Mouse (Mus musculus): ENCODE results near the gene Rpl36a-ps1. TPM values are rescaled to one million over a fixed set of nuclear protein-coding genes. Genes with fewer than 3 reads are reported as not detected.

Rpl36a-ps1 gene
- polyA plus RNA-seq, 1 experiment from 2014 or later, result 2.0 TPM

GRCm38 (mm10) chr14:99029987-99030386 lies 35.9 kb upstream of the Rpl36a-ps1 start:
- Histone ChIP-seq H3K27me3 (replicated peaks; ENCODE audit: control insufficient read depth, insufficient read depth, low read length) (no peaks in the 10 kb centered on the region), H3K9ac (ENCODE audit: low read length) (no peak overlapping the region), H3K27ac (ENCODE audit: low read depth, low read length) (no peak overlapping the region), H3K4me3 (ENCODE audit: low read depth, low read length) (no peak overlapping the region), H3K4me1 (ENCODE audit: control insufficient read depth, insufficient read depth, low read length) (no peaks in the 10 kb centered on the region), H3K4me2 (ENCODE audit: low read length) (no peak overlapping the region), H3K9me3 (replicated peaks; ENCODE audit: control insufficient read depth, low read length) (0 out of 2 replicates have a peak, but pooled peaks cover 3% of the 10 kb centered on the region), H3K36me3 (ENCODE audit: control insufficient read depth, insufficient read depth, low read length) (peaks cover 12% of the 10 kb centered on the region)
- DNase-seq (ENCODE audit: low spot score) (no peak), ATAC-seq (no peak)
- 88% methylated on average over 5 of the region's 5 CpGs for WGBS

- no peaks in the 10 kb centered on the region for H3K27me3 ChIP-seq (replicated peaks; ENCODE audit: control insufficient read depth, insufficient read depth, low read length)
- H3K4me3 ChIP-seq (ENCODE audit: low read depth, low read length), result peak overlapping the region; percentile 19; the same call in 1 of the 2 replicates
- no peaks in the 10 kb centered on the region for H3K4me1 ChIP-seq (ENCODE audit: control insufficient read depth, insufficient read depth, low read length)
- peak; percentile 60 for ATAC-seq
- 0 out of 2 replicates have a peak, but pooled peaks cover 3% of the 10 kb centered on the region for H3K9me3 ChIP-seq (replicated peaks; ENCODE audit: control insufficient read depth, low read length)
- no peak overlapping the region for H3K27ac ChIP-seq (ENCODE audit: low read depth, low read length)
- 50% methylated on average over 12 of the region's 12 CpGs for WGBS
- H3K36me3 ChIP-seq (ENCODE audit: control insufficient read depth, insufficient read depth, low read length), result no peaks in the 10 kb centered on the region
- peak overlapping the region; percentile 42 for H3K4me2 ChIP-seq (ENCODE audit: low read length)
- peak; percentile 83 for DNase-seq (ENCODE audit: low spot score)
- 0 out of 2 replicates have a peak overlapping the region, but pooled peaks have one; percentile 32 for H3K9ac ChIP-seq (ENCODE audit: low read length)
These were observed 28.4 kb upstream of the Rpl36a-ps1 start for GRCm38 (mm10) chr14:99022346-99023086.

- ATAC-seq (no peak), DNase-seq (ENCODE audit: low spot score) (no peak)
- Histone ChIP-seq H3K27me3 (replicated peaks; ENCODE audit: control insufficient read depth, insufficient read depth, low read length) (no peaks in the 10 kb centered on the region), H3K9ac (ENCODE audit: low read length) (no peak overlapping the region), H3K9me3 (replicated peaks; ENCODE audit: control insufficient read depth, low read length) (no peaks in the 10 kb centered on the region), H3K4me3 (ENCODE audit: low read depth, low read length) (no peak overlapping the region), H3K27ac (ENCODE audit: low read depth, low read length) (no peak overlapping the region), H3K36me3 (ENCODE audit: control insufficient read depth, insufficient read depth, low read length) (no peaks in the 10 kb centered on the region), H3K4me2 (ENCODE audit: low read length) (no peak overlapping the region), H3K4me1 (ENCODE audit: control insufficient read depth, insufficient read depth, low read length) (no peaks in the 10 kb centered on the region)
- WGBS, result 57% methylated on average over 10 of the region's 10 CpGs
These were observed 25.2 kb upstream of the Rpl36a-ps1 start for GRCm38 (mm10) chr14:99019136-99019808.

DNA sequence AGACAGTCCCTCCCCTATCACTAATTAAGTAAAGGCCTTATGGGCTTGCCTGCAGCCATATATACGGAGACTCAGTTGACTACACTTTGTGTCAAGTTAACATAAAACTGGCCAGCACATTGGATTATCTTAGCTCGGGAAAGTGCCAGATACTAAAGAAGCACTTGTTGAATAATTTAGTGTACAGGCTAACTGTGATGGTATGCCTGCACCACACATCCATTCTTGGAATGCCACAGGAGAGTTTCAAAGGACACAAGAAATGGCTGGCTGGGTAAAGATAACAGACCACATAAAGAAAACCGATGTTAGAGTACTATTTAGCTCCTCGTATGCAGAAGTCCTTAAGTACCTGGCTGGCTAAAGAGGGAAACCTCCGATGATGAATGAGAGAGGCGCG lies 24.6 kb upstream of the Rpl36a-ps1 start:
- no peak overlapping the region for H3K9ac ChIP-seq (ENCODE audit: low read length)
- H3K27ac ChIP-seq (ENCODE audit: low read depth, low read length), result no peak overlapping the region
- no peak for ATAC-seq
- H3K4me2 ChIP-seq (ENCODE audit: low read length), result no peak overlapping the region
- no peak overlapping the region for H3K4me3 ChIP-seq (ENCODE audit: low read depth, low read length)
- DNase-seq (ENCODE audit: low spot score), result no peak
- no peaks in the 10 kb centered on the region for H3K9me3 ChIP-seq (replicated peaks; ENCODE audit: control insufficient read depth, low read length)
- no peaks in the 10 kb centered on the region for H3K4me1 ChIP-seq (ENCODE audit: control insufficient read depth, insufficient read depth, low read length)
- H3K27me3 ChIP-seq (replicated peaks; ENCODE audit: control insufficient read depth, insufficient read depth, low read length), result no peaks in the 10 kb centered on the region
- WGBS, result 77% methylated on average over 7 of the region's 7 CpGs
- H3K36me3 ChIP-seq (ENCODE audit: control insufficient read depth, insufficient read depth, low read length), result no peaks in the 10 kb centered on the region

- no peak overlapping the region for H3K9ac ChIP-seq (ENCODE audit: low read length)
- ATAC-seq (no peak), DNase-seq (ENCODE audit: low spot score) (no peak)
- H3K4me2 ChIP-seq (ENCODE audit: low read length), result no peak overlapping the region
- no peaks in the 10 kb centered on the region for H3K9me3 ChIP-seq (replicated peaks; ENCODE audit: control insufficient read depth, low read length)
- 66% methylated on average over 2 of the region's 2 CpGs for WGBS
- H3K4me1 ChIP-seq (ENCODE audit: control insufficient read depth, insufficient read depth, low read length), result no peaks in the 10 kb centered on the region
- no peak overlapping the region for H3K4me3 ChIP-seq (ENCODE audit: low read depth, low read length)
- H3K27me3 ChIP-seq (replicated peaks; ENCODE audit: control insufficient read depth, insufficient read depth, low read length), result no peaks in the 10 kb centered on the region
- H3K27ac ChIP-seq (ENCODE audit: low read depth, low read length), result no peak overlapping the region
- H3K36me3 ChIP-seq (ENCODE audit: control insufficient read depth, insufficient read depth, low read length), result no peaks in the 10 kb centered on the region
These were observed 16.8 kb upstream of the Rpl36a-ps1 start for GRCm38 (mm10) chr14:99010920-99011313.

DNA sequence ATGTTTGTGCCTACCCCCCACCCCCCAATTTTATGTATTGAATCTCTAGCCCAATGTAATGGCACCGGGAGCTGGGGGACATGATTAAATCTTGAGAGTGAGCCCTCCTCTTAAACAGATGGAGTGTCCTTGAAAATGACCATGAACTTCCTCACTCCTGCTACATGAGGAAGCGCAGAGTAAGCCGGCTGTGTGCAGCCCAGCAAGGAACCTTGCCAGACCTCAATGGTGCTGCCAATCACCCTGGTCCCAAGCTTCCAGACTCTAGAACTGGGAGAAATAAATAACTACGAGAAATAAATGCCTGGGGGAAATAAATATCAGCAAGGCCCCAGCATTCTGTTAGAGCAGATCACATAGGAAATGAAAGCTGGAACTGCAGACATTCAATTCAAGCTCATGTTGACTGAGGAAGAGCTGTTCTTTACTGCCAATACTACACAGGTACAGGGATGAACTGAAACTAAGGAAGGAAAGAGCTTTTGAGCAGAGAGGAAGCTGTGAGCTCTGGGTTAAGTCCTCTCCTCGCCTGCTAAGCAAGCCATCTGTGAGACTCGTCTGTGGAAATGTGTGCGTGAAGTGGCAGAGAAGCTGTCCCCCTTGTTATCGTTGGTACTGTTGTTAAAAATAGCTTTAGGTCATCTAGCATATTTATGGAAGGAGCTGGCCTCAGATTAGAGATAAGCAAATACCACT lies 16.3 kb upstream of the Rpl36a-ps1 start:
- no peak for DNase-seq (ENCODE audit: low spot score)
- WGBS, result 76% methylated on average over 8 of the region's 8 CpGs
- Histone ChIP-seq H3K4me3 (ENCODE audit: low read depth, low read length) (no peak overlapping the region), H3K9ac (ENCODE audit: low read length) (no peak overlapping the region), H3K27me3 (replicated peaks; ENCODE audit: control insufficient read depth, insufficient read depth, low read length) (no peaks in the 10 kb centered on the region), H3K9me3 (replicated peaks; ENCODE audit: control insufficient read depth, low read length) (no peaks in the 10 kb centered on the region), H3K4me2 (ENCODE audit: low read length) (no peak overlapping the region), H3K27ac (ENCODE audit: low read depth, low read length) (no peak overlapping the region), H3K4me1 (ENCODE audit: control insufficient read depth, insufficient read depth, low read length) (no peaks in the 10 kb centered on the region), H3K36me3 (ENCODE audit: control insufficient read depth, insufficient read depth, low read length) (no peaks in the 10 kb centered on the region)
- no peak for ATAC-seq

DNA sequence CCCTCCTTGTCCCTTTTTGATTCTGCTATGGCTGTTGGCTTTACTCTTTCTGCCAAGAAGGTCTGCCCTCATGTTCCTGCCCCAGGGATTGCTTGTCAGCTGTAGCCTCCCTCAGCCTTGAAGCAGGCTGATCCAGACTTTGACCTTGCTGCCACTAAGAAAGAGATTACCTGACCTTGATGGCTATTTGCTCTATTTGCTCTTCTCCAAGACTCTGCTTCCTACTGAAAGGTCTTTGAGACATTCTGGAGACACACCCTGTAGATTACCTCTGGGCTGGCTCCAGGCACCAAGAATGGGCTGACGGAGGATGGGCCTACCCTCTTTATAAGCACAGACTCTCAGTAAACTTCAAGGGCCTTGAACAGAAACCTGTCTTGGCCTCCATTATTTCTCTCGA lies 1.6 kb downstream of the Rpl36a-ps1 start:
- Histone ChIP-seq H3K4me1 (ENCODE audit: control insufficient read depth, insufficient read depth, low read length) (no peaks in the 10 kb centered on the region), H3K9ac (ENCODE audit: low read length) (no peak overlapping the region), H3K27me3 (replicated peaks; ENCODE audit: control insufficient read depth, insufficient read depth, low read length) (no peaks in the 10 kb centered on the region), H3K27ac (ENCODE audit: low read depth, low read length) (no peak overlapping the region), H3K4me3 (ENCODE audit: low read depth, low read length) (no peak overlapping the region), H3K4me2 (ENCODE audit: low read length) (no peak overlapping the region), H3K36me3 (ENCODE audit: control insufficient read depth, insufficient read depth, low read length) (no peaks in the 10 kb centered on the region), H3K9me3 (replicated peaks; ENCODE audit: control insufficient read depth, low read length) (no peaks in the 10 kb centered on the region)
- DNase-seq (ENCODE audit: low spot score) (no peak), ATAC-seq (no peak)
- WGBS, result 90% methylated on average over 2 of the region's 2 CpGs

- no peaks in the 10 kb centered on the region for H3K9me3 ChIP-seq (replicated peaks; ENCODE audit: control insufficient read depth, low read length)
- no peak overlapping the region for H3K4me3 ChIP-seq (ENCODE audit: low read depth, low read length)
- DNase-seq (ENCODE audit: low spot score) (no peak), ATAC-seq (no peak)
- no peak overlapping the region for H3K27ac ChIP-seq (ENCODE audit: low read depth, low read length)
- no peaks in the 10 kb centered on the region for H3K27me3 ChIP-seq (replicated peaks; ENCODE audit: control insufficient read depth, insufficient read depth, low read length)
- H3K4me2 ChIP-seq (ENCODE audit: low read length), result no peak overlapping the region
- H3K4me1 ChIP-seq (ENCODE audit: control insufficient read depth, insufficient read depth, low read length), result no peaks in the 10 kb centered on the region
- H3K36me3 ChIP-seq (ENCODE audit: control insufficient read depth, insufficient read depth, low read length), result no peaks in the 10 kb centered on the region
- WGBS, result 79% methylated on average over 3 of the region's 3 CpGs
- H3K9ac ChIP-seq (ENCODE audit: low read length), result no peak overlapping the region
These were observed 3.5 kb downstream of the Rpl36a-ps1 start for GRCm38 (mm10) chr14:98990636-98991035.
